Mouse (Mus musculus): Measurements from ENCODE around the gene Vmn1r71. TPM values are rescaled to one million over a fixed set of nuclear protein-coding genes. Genes with fewer than 3 reads are reported as not detected.
"Not testable (repeated sequence)": the region's sequence is repeated elsewhere in the genome, so short reads cannot be mapped to it uniquely, and the experiment has no call there.

The Vmn1r71 gene
- not detected for total RNA-seq (2021)

- no peak for DNase-seq
- intact Hi-C loops (cut with DNase I) = no loop called here
Observed at GRCm38 (mm10) chr7:10754264-10754663, at the start of gene Vmn1r71. TSS of gene Vmn1r71 (minus strand) at chr7:10754364.

- intact Hi-C loops (cut with DNase I); DNase-seq: not testable (repeated sequence)
Observed at GRCm38 (mm10) chr7:10757551-10757950, 3.4 kb upstream of the Vmn1r71 start.

Other genes starting within 250 kb of the Vmn1r71 start
- gene Vmn1r68, start 195.9 kb downstream of the Vmn1r71 start, total RNA-seq (2021) = not detected
- gene Vmn1r69, start 140.7 kb downstream of the Vmn1r71 start, total RNA-seq (2021) = not detected
- not detected for gene Vmn1r70, start 122.8 kb downstream of the Vmn1r71 start, total RNA-seq (2021)
- not detected for gene Nlrp4b, start 66.6 kb downstream of the Vmn1r71 start, total RNA-seq (2021)
- gene Zscan4b, start 150.7 kb upstream of the Vmn1r71 start, total RNA-seq (2021) = not detected

All from heart, postnatal 10 days (tissue).